Mouse (Mus musculus) retina, postnatal 1 day (tissue): ENCODE results near the gene Lrrc56.

ENCODE experiments used
- DNase-seq: peaks from one replicate; pipeline ENCODE4 v3.0.0-alpha.2; 2012

The Lrrc56 gene

DNA sequence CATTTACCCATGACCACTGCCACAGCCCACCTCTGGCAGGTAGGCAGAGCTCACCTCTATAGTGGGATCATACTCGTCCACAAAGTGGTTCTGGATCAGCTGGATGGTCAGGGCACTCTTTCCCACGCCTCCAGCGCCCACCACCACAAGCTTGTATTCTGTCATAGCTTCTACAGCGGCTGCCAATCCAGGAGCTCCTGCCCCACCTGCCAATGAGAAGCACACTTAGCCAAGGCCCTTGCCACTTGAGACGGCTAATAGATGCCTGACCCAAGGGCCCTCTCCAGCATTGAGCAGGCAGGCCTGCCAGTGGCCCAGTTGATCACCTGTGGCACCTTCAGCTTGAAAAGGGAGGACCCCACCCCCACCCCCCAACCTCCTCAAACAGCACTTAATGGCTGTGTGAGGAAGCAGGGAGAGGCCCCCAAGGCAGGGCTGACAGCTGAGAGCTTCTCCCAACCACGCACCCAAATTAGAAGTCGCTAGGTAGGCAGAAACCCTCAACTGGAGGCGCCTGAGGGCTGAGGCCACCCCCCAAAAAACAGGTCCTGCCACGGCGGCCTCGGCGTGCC, 1.1 kb upstream of the Lrrc56 start:
- peak; percentile 15 for DNase-seq

DNA sequence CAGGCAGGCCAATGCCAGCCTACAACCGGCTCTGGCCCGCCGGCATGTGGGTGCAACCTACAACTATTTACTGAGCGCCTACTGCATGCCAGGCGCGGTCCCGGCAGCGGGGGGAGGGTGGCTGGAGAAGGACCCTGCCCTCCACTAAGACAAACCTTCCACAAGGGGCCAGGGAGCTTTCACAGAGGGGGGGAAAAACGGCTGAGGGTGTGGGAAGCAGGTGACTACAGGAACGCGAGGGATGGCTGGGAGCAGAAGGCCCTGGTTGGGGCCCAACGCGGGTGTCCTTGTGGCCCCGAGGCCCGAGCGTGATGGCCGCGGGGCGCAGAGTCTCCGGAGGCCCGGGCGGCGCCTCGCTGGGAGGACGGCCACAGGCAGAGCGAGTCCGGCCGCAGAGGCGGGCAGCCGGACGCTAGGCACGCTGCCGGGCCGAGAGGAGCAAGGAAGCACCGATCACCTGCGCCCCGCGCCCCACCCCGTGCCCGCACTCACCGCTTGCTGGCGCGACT, 555 bp upstream of the Lrrc56 start:
- DNase-seq = no peak

- DNase-seq = no peak
These were observed 452 bp downstream of the Lrrc56 start for GRCm38 (mm10) chr7:141194409-141194808.

DNA sequence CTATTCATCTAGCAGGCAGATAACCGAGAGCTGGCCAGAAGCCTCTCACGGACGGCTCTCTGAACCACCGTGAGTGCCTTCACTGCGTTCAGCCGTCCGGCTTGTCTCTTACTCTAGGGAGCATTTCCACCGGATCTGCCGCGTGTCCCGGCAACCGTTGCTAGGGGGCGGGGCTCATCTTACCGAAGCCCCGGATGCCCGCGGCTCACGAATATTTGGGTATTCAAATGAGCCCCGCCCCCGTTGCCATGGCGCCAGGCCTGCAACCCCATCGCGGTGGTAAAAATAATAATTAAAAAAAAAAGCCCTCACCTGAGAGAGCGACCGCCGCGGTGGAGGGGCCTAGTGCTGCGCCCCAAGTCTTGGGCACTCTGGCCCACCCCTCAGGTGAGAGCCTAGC, 873 bp downstream of the Lrrc56 start:
- DNase-seq = peak; percentile 94

GRCm38 (mm10) chr7:141195754-141196153, 1.8 kb downstream of the Lrrc56 start:
- no peak for DNase-seq

DNA sequence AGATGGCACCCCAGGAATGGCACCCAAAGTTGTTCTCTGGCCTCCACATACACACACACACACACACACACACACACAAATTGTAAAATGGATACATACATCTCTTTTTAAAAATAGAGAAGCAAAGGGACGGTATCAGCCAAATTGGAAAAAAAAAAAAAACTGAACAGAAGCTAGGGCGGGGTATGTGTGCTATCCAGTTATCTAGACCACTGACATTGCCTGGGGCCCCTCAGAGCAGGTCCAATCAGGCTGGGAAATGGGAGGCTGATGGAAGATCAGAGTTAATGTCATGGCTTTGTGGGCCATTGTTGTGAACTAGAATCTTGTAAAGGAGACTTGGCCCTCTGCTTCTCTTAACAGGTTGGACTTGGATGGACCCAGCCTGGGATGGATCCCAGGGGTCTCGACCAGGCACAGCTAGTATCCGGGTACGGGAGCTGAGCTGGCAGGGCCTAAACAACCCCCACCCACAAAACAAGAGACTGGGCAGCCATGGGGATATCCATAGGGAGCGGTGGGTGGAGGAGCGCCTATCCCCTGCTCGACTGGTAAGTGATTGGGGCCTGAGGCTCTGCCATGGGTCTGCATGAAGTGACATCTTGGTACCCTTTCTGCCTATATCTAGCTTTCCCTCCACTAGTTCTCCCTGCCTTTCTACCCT, 2.8 kb downstream of the Lrrc56 start:
- DNase-seq = no peak

GRCm38 (mm10) chr7:141198121-141198520, 4.2 kb downstream of the Lrrc56 start:
- no peak for DNase-seq

- DNase-seq = no peak
These were observed 10.6 kb downstream of the Lrrc56 start for GRCm38 (mm10) chr7:141204546-141204945.

DNA sequence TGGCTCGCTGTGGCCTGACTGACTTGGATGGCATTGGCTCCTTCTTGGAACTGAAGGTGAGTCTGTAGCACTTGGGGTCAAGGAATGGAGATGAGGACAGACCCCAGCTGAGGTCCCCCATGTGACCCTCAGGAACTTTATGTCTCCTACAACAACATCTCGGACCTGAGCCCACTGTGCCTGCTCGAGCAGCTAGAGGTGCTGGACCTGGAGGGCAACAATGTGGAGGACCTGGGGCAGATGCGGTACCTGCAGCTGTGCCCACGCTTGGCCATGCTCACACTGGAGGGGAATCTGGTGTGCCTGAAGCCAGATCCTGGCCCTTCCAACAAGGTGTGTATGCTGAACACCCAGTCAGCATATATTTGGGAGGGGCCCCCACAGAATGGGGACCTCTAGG, 11.5 kb downstream of the Lrrc56 start:
- DNase-seq = no peak

GRCm38 (mm10) chr7:141206182-141206937, 12.4 kb downstream of the Lrrc56 start:
- no peak for DNase-seq

GRCm38 (mm10) chr7:141209526-141209925, 15.6 kb downstream of the Lrrc56 start:
- no peak for DNase-seq

- no peak for DNase-seq
These were observed 16.2 kb downstream of the Lrrc56 start for GRCm38 (mm10) chr7:141210137-141210536.

DNA sequence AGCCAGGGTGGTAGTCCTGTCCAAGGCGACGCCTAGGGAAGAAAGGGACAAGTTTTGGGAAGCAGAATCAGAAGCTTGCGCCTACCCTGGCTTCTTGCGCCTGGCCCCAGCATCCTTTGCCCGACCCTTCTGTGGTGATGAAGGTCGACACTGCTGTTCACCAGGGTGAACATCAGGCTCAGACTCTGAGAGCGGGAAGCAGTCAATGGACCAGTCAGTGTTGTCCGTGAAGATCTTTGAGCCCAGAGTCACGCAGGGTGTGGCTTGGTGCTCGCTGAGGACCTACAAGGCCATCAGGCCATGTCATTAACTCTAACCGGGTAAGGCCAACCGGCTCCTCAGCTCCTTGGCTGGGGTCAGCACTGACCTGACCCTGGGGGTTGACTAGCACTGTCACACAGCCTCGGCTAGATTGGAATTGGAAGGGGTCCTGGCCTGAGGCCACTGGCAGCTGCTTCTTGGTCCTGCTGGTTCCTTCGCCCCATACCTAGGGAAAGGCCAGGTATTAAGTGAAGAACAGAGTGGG, 16.7 kb downstream of the Lrrc56 start:
- no peak for DNase-seq

GRCm38 (mm10) chr7:141213133-141213532, 19.2 kb downstream of the Lrrc56 start:
- no peak for DNase-seq

GRCm38 (mm10) chr7:141213605-141214235, 19.8 kb downstream of the Lrrc56 start, which contains the start of gene Lmntd2:
TSS of gene Lmntd2 (minus strand) at chr7:141214080.
- DNase-seq = no peak

GRCm38 (mm10) chr7:141214310-141214709, 20.4 kb downstream of the Lrrc56 start:
- no peak for DNase-seq

DNA sequence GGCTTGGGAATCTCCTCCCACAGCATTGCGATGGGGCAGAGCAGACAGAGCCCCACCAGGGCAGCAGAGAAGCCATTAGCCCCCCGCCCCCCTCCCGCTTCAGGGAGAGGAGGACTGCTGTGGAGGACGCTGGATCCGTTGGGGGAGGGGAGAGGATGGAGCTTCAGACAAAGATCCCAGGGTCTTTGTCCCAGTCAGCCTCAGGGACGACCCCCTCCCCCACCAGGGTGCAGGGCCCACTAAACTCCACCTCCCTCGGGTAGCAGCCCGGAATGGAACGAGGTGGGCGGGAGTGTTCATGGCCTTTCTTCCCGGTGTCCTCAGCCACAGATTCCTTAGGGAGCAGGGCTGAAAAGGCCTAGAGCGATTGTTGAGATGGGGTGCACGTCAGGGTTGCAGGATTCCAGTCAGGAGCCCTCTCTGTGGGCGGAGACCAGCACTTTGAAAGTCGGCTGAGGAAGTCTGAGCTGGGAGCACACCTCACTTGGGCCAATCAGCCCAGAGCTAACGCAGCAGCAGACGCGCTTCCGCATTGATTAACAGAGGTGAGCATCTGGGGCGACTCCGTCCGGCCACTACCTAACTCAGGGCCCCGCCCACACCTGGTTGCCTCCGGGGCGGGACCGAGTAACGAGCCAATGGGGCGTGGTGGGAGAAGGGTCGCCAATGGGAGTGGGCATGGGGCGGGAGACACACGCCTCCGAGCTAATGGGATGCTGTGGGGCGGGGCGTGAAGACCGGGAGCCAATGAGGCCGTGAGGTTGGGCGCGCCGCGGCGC, 21.3 kb downstream of the Lrrc56 start, which contains the start of gene Rassf7:
Rassf7 (plus strand) TSS at position 760 of the 779 bp plus-strand sequence.
- peak; percentile 96 for DNase-seq

DNA sequence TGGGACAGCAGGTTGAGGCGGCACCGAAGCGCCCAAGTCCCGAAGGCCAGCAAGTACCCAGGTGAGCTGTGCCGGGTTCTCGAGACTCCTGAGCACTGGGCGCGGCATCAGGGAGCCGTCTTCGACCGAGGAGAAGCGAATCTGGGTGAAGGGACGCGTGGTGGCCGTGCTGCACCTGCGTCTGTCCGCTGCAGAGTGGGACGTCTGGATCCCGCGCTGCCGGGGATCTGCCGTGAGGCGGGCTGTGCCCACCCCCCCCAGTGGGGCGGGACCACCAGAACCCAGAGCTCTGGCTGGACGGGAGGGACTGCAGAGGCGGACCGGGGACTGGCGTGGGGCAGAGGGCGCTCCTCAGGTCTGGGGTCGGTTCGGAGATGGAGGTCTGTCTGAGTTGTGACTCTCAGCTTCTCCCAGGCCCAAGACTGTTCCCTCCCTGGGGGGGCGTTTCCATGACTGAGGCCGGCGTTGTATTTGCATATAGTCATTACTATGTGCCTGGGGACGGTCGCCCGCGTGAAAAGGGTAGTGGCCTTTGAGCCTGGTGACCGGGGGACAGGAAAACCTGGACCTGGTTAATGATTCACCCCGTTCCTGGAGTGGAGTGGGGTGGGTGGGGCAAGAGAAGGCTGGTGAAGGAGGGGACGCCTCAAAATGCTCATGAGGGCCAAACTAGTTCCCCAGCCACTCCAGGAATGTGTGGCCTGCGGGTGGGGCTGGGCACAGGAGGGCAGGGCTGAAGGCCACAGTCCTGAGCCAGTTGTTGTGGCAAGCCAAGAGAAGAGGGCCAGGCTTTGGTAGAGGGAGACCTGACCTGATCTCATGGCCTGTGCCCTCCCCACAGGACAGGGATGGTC, 22.1 kb downstream of the Lrrc56 start:
- no peak for DNase-seq

DNA sequence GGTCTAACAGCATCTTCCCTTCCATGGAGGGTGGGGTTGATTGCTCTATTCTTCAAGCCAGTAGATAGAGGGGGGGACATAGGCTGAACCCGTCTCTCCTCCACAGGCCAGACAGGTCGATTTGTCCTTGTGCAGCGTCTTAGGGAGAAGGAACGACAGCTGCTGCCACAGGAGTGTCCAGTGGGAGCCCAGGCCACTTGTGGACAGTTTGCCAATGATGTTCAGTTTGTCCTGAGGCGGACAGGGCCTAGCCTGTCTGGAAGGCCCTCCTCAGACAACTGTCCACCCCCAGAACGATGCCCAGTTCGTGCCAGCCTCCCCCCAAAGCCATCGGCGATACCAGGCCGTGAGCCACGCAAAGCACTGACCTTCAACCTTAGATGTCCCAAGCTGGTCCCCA, 22.9 kb downstream of the Lrrc56 start:
- DNase-seq = no peak

GRCm38 (mm10) chr7:141217343-141218013, 23.5 kb downstream of the Lrrc56 start:
- DNase-seq = no peak

- DNase-seq = no peak
These were observed 24.2 kb downstream of the Lrrc56 start for GRCm38 (mm10) chr7:141218141-141218540.
